Mouse (Mus musculus): ENCODE data around the gene Smim5.

DNA sequence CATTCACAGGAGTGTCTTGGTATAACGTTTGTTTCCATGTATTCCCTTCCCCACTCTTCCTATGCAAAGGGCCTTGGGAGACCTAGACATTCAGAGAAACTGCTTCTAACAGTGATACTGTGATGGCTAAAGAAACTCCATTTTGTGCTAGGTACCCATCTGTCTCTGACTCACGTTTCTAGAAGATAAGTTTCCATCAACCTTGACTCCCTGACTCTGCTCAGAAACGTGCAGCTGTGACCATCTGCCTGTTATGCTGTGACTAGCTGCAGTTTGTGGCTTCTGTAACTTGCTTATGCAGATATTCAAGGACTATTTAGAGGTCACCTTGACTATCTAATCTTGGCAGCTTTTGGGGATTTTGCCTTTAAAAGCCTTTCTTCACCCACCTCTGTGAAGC, 31.5 kb downstream of the Smim5 start:
- TF ChIP-seq CTCF (IDR thresholded peaks at IDR 0.05; ENCODE audit: insufficient read depth, low read depth, low read length), result no peak
- TF ChIP-seq POLR2A (IDR thresholded peaks at IDR 0.05; ENCODE audit: insufficient read depth, low read depth, low read length), result no peak

Data from olfactory bulb, adult 2 months (tissue).